Mouse (Mus musculus) hindbrain, embryonic 14.5 days (tissue): ENCODE measurements around the gene Asdurf. TPM values are rescaled to one million over a fixed set of nuclear protein-coding genes. Genes with fewer than 3 reads are reported as not detected.
"Not testable (repeated sequence)": the region's sequence is repeated elsewhere in the genome, so short reads cannot be mapped to it uniquely, and the experiment has no call there.

Experiments
- ATAC-seq: fragments of 200-750 bp; cut with Nextera tagmentation; 2 replicates; pipeline ENCODE4 v1.8.0; 2017; ENCODE audit warnings: moderate number of reproducible peaks, mild to moderate bottlenecking, moderate TSS enrichment, moderate library complexity; ENCODE audit not compliant: low FRiP score
- DNase-seq: peaks from one replicate; pipeline ENCODE4 v3.0.0-alpha.2; 2015; ENCODE audit warnings: low spot score
- H3K27ac ChIP-seq: fragments of 300-500 bp; sonication (generic); 2 replicates; pipeline ENCODE4 v1.5.1; 2014; ENCODE audit warnings: mild to moderate bottlenecking, moderate library complexity
- H3K27me3 ChIP-seq: fragments of 300-500 bp; sonication (generic); 2 replicates; pipeline ENCODE4 v1.6.1; 2014; ENCODE audit warnings: mild to moderate bottlenecking, low read length, mixed read lengths; ENCODE audit not compliant: control insufficient read depth, insufficient read depth
- H3K36me3 ChIP-seq: fragments of 300-500 bp; sonication (generic); replicated peaks from 2 replicates; pipeline ENCODE4 v1.6.1; 2014; ENCODE audit not compliant: control insufficient read depth, insufficient read depth
- H3K4me1 ChIP-seq: fragments of 300-500 bp; sonication (generic); replicated peaks from 2 replicates; pipeline ENCODE4 v1.6.1; 2014; ENCODE audit warnings: antibody characterized with exemption, low read length, mixed read lengths; ENCODE audit not compliant: control insufficient read depth, insufficient read depth
- H3K4me2 ChIP-seq: fragments of 300-500 bp; sonication (generic); replicated peaks from 2 replicates; pipeline ENCODE4 v1.6.1; 2014; ENCODE audit warnings: mild to moderate bottlenecking, moderate library complexity
- H3K4me3 ChIP-seq: fragments of 300-500 bp; sonication (generic); replicated peaks from 2 replicates; pipeline ENCODE4 v1.5.1; 2014; ENCODE audit warnings: mild to moderate bottlenecking, low read length
- H3K9ac ChIP-seq: fragments of 300-500 bp; sonication (generic); 2 replicates; pipeline ENCODE4 v1.6.1; 2014
- H3K9me3 ChIP-seq: fragments of 300-500 bp; sonication (generic); 2 replicates; pipeline ENCODE4 v1.6.1; 2016; ENCODE audit warnings: low read length; ENCODE audit not compliant: control insufficient read depth
- whole genome bisulfite sequencing: fragments of 180-500 bp; shearing (Covaris S2); extraction: QIAGEN DNeasy Blood & Tissue Kit; methylation state at CpG from one replicate; pipeline ENCODE4 v1.1.7; 2014; 5-methylcytosine and 5-hydroxymethylcytosine counted together
- polyA plus RNA-seq: library from polyadenylated mRNA; unstranded; fragments of >200 nt; fragmentation: Nextera tagmentation; extraction: Ambion mirVana; gene quantifications from 2 replicates; pipeline ENCODE4 v1.2.1, GENCODE M21; 2014

The Asdurf gene
- polyA plus RNA-seq, result 7.8 and 18.3 TPM in 2 replicates

DNA sequence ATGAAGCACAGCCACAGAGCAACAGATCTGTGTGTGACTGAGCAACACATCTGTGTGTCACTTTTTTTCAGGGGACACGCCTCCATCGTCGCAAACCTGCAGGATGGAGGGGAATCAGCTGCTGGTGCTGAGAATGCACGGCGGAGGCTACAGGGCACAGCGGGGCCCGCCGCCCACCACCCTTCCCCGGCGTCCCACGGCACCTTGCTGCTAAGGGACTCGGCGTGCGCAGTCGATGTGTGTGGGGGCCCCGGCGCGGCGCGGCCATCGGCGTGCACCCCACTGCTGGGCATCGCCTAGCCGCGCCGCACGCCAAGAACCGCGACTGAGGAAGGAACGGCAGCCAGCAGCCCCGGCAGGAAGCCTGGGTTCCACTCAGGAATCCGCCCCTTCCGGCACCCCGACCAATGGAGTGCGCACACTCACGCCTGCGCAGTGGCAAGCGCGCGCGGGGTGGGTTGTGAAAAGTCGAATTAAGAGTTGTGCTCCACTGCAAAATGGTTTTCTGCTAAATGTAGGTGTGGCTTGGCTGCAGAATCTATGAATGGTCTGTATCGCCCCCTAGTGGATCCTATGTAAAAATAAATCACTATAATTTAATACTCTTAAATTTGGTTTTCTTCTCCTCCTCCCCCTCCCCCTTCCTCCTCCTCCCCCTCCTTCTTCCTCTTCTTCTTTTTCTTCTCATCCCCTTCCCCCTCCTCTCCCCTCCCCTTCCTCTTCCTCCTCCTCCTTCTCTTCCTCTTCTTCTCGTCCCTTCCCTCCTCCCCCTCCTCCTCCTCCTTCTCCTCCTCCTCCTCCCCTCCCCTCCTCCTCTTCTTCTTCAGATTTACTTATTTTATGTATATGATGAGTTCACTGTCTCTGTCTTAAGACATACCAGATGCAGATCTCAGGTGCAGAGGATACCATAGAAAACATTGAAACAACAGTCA lies at the start of gene Asdurf, which contains the start of the genes Gm28551 and Asnsd1:
TSS of gene Asdurf (minus strand) at position 293 of the 935 bp plus-strand sequence.
TSS of gene Gm28551 (minus strand) at position 341 of the 935 bp plus-strand sequence.
TSS of gene Asnsd1 (minus strand) at position 426 of the 935 bp plus-strand sequence.
- DNase-seq (peak; percentile 98), ATAC-seq (peak; percentile 100)
- Histone ChIP-seq H3K27me3 (no peaks in the 10 kb centered on the region), H3K9ac (peak within 1 kb of the TSS; percentile 95), H3K4me2 (peak within 1 kb of the TSS; percentile 56), H3K4me3 (peak within 1 kb of the TSS; percentile 85), H3K27ac (peak within 1 kb of the TSS; percentile 87), H3K4me1 (peaks cover 9% of the 10 kb centered on the region), H3K36me3 (peaks cover 21% of the 10 kb centered on the region), H3K9me3 (no peaks in the 10 kb centered on the region)
- WGBS, result under 1% methylated on average over 44 of the region's 44 CpGs

DNA sequence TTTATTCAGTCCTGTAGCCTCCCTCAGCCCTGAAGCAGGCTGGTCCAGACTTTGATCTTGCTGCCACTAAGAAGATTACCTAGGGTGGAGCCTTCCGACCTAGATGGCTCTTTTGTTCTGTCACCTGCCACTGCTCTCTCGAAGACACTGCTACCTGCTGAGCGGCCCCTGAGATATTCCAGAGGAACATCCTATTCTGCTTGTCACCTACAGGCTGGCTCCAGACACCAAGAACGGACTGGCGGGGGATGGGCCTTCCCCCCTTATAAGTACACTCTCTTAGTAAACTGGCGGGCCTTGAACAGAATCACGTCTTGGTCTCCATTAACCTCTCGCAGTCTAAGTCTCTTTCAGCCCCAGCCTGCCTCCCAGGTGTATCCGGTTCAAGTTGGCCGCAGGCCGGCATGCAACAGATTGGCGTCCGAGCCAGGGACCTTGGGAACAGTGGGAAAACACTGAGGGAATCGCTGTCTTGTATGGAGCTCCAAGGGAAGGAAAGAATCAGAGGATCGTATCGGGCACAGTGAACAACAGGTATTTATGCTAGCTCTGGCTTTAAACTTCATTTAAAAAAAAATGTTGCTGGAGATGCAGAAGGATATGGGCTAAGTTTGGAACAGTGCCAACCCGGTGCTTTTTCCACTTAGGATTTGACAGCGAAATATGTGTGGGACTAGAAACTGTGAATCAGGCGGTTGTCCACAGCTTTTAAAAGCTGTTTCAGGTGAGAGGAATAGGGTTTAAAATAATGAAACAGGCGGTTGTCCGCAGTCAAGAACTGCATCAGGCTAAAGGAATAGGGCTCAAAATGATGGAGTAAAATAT lies 41.7 kb upstream of the Asdurf start:
- H3K4me2 ChIP-seq, result peak overlapping the region; percentile 17; the same call in 1 of the 2 replicates
- not testable (repeated sequence) for H3K4me1 ChIP-seq, H3K27me3 ChIP-seq, ATAC-seq, H3K9me3 ChIP-seq, H3K4me3 ChIP-seq, DNase-seq, H3K9ac ChIP-seq, H3K27ac ChIP-seq, H3K36me3 ChIP-seq
- 44% methylated on average over 21 of the region's 21 CpGs for WGBS

DNA sequence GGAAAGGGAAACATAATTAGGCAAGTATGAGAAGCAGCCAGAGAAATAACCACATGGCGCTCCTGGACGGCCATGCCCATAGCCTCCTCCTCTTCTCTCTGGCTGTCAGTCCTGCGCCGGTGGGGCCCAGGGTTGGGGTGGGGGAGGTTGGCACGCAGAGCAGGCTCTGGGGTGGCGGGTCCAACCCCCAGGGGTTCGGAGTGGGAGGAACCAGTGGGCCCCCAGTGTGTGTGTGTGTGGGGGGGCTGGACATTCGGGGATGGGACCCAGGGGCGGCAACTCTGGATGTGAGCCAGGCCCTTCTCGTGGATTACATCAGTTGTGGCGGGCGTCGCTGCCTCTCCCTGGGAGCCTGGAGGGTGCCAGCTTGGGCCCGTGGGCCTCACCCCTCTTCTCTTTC lies 36.3 kb upstream of the Asdurf start:
- Histone ChIP-seq H3K27me3 (no peaks in the 10 kb centered on the region), H3K4me3 (no peak overlapping the region), H3K36me3 (no peaks in the 10 kb centered on the region), H3K9ac (no peak overlapping the region), H3K4me2 (no peak overlapping the region), H3K27ac (no peak overlapping the region), H3K4me1 (no peaks in the 10 kb centered on the region), H3K9me3 (no peaks in the 10 kb centered on the region)
- no peak for DNase-seq
- 95% methylated on average over 11 of the region's 14 CpGs for WGBS
- peak; percentile 37; the same call in 1 of the 2 replicates for ATAC-seq

DNA sequence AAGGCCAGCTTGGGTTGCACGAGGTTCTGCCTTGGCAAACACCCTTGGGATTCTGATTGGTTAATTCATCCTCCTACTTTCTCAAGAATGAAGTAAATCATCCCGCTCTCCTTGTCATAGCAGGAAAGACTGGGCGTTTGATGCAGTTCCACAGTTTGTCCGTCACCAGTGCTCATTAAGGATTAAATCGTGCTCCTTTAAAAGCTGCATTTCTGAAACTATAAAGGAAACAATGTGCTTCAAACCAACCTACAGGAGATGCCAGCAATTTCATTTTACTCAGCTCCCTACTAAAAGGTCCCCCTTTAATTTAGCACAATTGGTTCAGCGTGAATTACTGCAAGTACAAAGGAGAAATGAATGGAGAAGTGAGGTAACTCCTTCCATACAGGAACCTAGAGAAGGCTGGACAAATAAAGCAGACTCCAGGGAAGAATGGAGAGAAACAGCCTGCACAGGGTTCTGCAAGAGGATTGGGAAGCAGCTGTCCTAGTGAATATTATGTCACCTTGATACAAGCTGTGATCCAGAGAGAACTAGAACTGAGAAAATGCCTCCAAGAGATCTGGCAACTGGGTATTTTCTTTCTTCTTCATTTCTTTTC lies 31.8 kb upstream of the Asdurf start:
- Histone ChIP-seq H3K4me3 (no peak overlapping the region), H3K4me2 (no peak overlapping the region), H3K4me1 (no peaks in the 10 kb centered on the region), H3K9ac (no peak overlapping the region), H3K36me3 (no peaks in the 10 kb centered on the region), H3K9me3 (no peaks in the 10 kb centered on the region), H3K27me3 (no peaks in the 10 kb centered on the region), H3K27ac (no peak overlapping the region)
- 82% methylated on average over 6 of the region's 6 CpGs for WGBS
- no peak for ATAC-seq
- DNase-seq, result no peak

DNA sequence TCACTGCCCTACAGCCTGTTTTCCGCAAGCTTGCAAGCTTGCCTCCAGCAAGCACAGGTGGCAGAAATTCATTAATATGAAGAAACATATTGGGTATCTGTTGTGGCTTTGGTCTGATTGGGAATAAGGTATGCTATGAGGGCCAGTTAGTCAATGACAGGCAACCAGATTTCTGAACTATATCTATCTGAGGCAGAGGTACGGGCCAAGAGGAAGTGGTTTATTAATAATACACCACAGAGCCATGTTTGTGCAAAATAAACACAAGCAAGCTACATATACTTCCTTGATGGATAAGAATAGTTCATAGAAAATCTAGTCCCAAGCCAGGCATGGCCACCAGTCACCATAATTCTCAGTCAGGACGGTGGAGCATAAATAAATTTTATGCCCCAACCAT lies 25.3 kb upstream of the Asdurf start:
- Histone ChIP-seq H3K27me3 (no peaks in the 10 kb centered on the region), H3K9me3 (no peaks in the 10 kb centered on the region), H3K4me1 (no peaks in the 10 kb centered on the region), H3K4me2 (no peak overlapping the region), H3K4me3 (no peak overlapping the region), H3K27ac (no peak overlapping the region), H3K36me3 (no peaks in the 10 kb centered on the region), H3K9ac (no peak overlapping the region)
- DNase-seq (no peak), ATAC-seq (no peak)
- 78% methylated on average over 3 of the region's 3 CpGs for WGBS

DNA sequence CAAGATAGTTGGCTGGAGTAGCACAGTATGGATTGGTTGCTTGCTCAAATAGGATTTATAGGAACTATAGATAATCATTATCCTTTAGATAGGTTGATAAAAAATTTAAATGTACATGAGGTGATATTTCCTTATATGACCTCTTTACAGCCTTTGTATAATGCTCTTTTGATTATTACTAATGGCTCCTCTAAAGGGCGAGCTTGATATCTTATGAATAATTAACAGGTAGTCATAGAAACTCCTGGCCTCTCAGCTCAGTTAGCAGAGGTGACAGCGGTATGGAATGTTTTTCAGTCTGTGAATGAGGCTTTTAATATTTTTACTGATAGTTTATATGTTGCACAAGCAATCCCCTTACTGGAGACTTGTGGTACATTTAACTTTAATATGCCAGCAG lies 23.5 kb upstream of the Asdurf start:
- WGBS, result 83% methylated on average over 2 of the region's 2 CpGs
- not testable (repeated sequence) for H3K4me1 ChIP-seq, H3K27ac ChIP-seq, H3K36me3 ChIP-seq, H3K9me3 ChIP-seq, DNase-seq, ATAC-seq, H3K27me3 ChIP-seq, H3K4me2 ChIP-seq, H3K4me3 ChIP-seq, H3K9ac ChIP-seq

DNA sequence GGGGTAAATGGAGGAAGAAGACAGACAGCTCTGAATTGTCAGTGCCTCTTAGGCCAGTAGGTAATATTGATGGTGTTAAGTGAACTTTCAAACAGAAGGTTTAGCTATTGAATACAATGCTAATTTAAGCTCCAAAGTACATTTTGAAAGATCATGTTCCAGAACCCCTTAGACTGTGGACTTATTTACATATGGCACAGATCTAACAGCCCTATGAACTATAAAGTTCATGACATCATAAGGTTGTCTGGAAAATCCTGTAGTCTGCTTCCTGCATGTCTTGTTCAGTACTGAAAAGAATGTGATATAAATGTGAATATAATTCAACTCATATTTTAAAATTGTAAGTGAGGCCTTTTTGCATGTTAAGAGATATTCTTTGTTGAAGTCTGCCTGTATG lies 6.6 kb upstream of the Asdurf start:
- Histone ChIP-seq H3K9ac (no peak overlapping the region), H3K4me1 (no peaks in the 10 kb centered on the region), H3K4me3 (no peak overlapping the region), H3K27ac (no peak overlapping the region), H3K27me3 (no peaks in the 10 kb centered on the region), H3K9me3 (no peaks in the 10 kb centered on the region), H3K4me2 (no peak overlapping the region), H3K36me3 (no peaks in the 10 kb centered on the region)
- DNase-seq (no peak), ATAC-seq (no peak)

DNA sequence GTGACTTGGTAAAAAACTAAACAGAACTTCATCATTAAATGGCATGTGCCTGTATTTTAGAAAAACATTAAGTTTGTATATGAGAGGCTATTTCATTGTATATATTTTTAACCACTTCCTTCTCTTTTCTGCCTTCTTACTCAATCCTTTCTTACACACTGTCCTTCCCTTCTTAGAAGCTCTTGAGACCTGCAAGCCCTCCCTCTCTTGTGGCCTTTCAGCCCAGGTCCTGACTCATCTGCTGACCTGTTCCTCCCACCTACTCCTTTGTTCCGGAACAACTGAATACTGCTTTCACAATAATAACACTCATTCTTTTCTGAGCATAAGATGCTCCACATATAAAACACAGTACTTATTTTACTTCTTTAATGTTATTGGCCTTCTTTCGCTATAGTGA lies 11.3 kb downstream of the Asdurf start:
- Histone ChIP-seq H3K36me3 (peaks cover 52% of the 10 kb centered on the region), H3K4me1 (no peaks in the 10 kb centered on the region), H3K9ac (no peak overlapping the region), H3K27me3 (no peaks in the 10 kb centered on the region), H3K27ac (no peak overlapping the region), H3K4me2 (no peak overlapping the region), H3K9me3 (peaks cover 21% of the 10 kb centered on the region), H3K4me3 (no peak overlapping the region)
- WGBS, result 91% methylated on average over 2 of the region's 2 CpGs
- ATAC-seq, result no peak
- DNase-seq, result no peak

DNA sequence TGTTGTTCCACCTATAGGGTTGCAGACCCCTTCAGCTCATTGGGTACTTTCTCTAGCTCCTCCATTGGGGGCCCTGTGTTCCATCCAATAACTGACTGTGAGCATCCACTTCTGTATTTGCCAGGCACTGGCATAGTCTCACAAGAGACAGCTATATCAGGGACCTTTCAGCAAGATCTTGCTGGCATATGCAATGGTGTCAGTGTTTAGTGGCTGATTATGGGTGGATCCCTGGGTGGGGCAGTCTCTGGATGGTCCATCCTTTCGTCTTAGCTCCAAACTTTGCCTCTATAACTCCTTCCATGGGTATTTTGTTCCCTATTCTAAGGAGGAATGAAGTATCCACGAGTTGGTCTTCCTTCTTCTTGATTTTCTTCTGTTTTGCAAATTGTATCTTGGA lies 15.0 kb downstream of the Asdurf start:
- 58% methylated on average over 2 of the region's 2 CpGs for WGBS
- DNase-seq, result not testable (repeated sequence)

More for the DNA sequence above, 15.0 kb downstream of the Asdurf start:
- not testable (repeated sequence) for H3K4me2 ChIP-seq, H3K27ac ChIP-seq, H3K4me3 ChIP-seq, H3K27me3 ChIP-seq, ATAC-seq, H3K4me1 ChIP-seq, H3K9ac ChIP-seq
- peaks cover 23% of the 10 kb centered on the region for H3K36me3 ChIP-seq
- H3K9me3 ChIP-seq, result peaks cover 21% of the 10 kb centered on the region
